Mouse (Mus musculus): ENCODE results near the gene Pdss1.
"Not testable (repeated sequence)": the region's sequence is repeated elsewhere in the genome, so short reads cannot be mapped to it uniquely, and the experiment has no call there.

- TF ChIP-seq CTCF, EP300 (IDR thresholded peaks at IDR 0.05; ENCODE audit: low read depth): not testable (repeated sequence)
These were observed 30.6 kb downstream of the Pdss1 start for GRCm38 (mm10) chr2:22925911-22926310.

All from liver, postnatal 0 days (tissue).